Mouse (Mus musculus) CH12.LX (cell line): ENCODE measurements at regions not wholly inside any gene's neighbourhood (a gene's known extent, or its start where the extent isn't known, plus 50 kb on each side); places are given as distances from the start of the nearest gene placed in this dataset.

Experiments
- DNase-seq: peaks from one replicate; pipeline ENCODE4 v3.0.0-alpha.2; 2013; ENCODE audit errors: extremely low read depth
- H3K27ac ChIP-seq: 2 replicates; pipeline ENCODE4 v1.5.1; 2012; ENCODE audit warnings: low read depth, mild to moderate bottlenecking, control low read depth, moderate library complexity; ENCODE audit not compliant: insufficient read depth
- H3K27me3 ChIP-seq: replicated peaks from 2 replicates; pipeline ENCODE3; 2012; ENCODE audit warnings: inconsistent platforms
- H3K36me3 ChIP-seq, 2 experiments: replicated peaks in 1 of 2; 2 replicates each; pipeline versions ENCODE3 to v1.6.1; 2012; ENCODE audit warnings: inconsistent platforms in 1 of 2, low read length in 1 of 2, mild to moderate bottlenecking in 1 of 2, mixed read lengths in 1 of 2, moderate library complexity in 1 of 2; ENCODE audit not compliant: control insufficient read depth in 1 of 2, insufficient read depth in 1 of 2
- H3K4me1 ChIP-seq, 2 experiments: 2 replicates each; pipeline ENCODE4 v1.6.1; 2012; ENCODE audit warnings: inconsistent platforms in 1 of 2, moderate library complexity in 1 of 2; ENCODE audit not compliant: insufficient read depth in 2 of 2, control insufficient read depth in 1 of 2
- H3K4me2 ChIP-seq: 2 replicates; pipeline ENCODE4 v1.6.1; 2012; ENCODE audit warnings: low read depth, mild to moderate bottlenecking, control low read depth; ENCODE audit not compliant: poor library complexity, insufficient read depth, severe bottlenecking
- H3K4me3 ChIP-seq, 3 experiments: fragments of 150-350 bp in 1 of 3; sonication (generic) in 1 of 3; replicated peaks in 1 of 3; 2 replicates each; pipeline versions ENCODE3 to v1.5.1; 2011 to 2012; ENCODE audit warnings: low read depth in 2 of 3, low read length in 2 of 3, mild to moderate bottlenecking in 2 of 3, moderate library complexity in 2 of 3, control low read depth in 1 of 3, improper control_type of control experiment in 1 of 3, inconsistent platforms in 1 of 3, mixed read lengths in 1 of 3; ENCODE audit not compliant: poor library complexity in 1 of 3
- H3K79me2 ChIP-seq: replicated peaks from 2 replicates; pipeline ENCODE4 v1.6.1; 2012; ENCODE audit warnings: mild to moderate bottlenecking, moderate library complexity; ENCODE audit not compliant: control insufficient read depth, poor library complexity, insufficient read depth, severe bottlenecking; ENCODE audit errors: extremely low read depth
- H3K9ac ChIP-seq: 2 replicates; pipeline ENCODE4 v1.6.1; 2012; ENCODE audit warnings: low read depth, mild to moderate bottlenecking, control low read depth, moderate library complexity; ENCODE audit not compliant: insufficient read depth
- H3K9me3 ChIP-seq: replicated peaks from 2 replicates; pipeline ENCODE3; 2012; ENCODE audit warnings: low read length, inconsistent platforms, mixed read lengths
- CHD1 ChIP-seq: IDR thresholded peaks from 2 replicates; pipeline ENCODE4 v1.6.1; 2012; ENCODE audit warnings: low read depth, low read length, improper control_type of control experiment, inconsistent platforms
- CTCF ChIP-seq, 2 experiments: IDR thresholded peaks in 1 of 2; conservative IDR thresholded peaks in 1 of 2; 2 replicates each; pipeline ENCODE4 v1.5.1; 2011 to 2012; ENCODE audit warnings: low read depth in 2 of 2, low read length in 2 of 2, improper control_type of control experiment in 1 of 2, inconsistent platforms in 1 of 2, mild to moderate bottlenecking in 1 of 2, moderate library complexity in 1 of 2
- E2F4 ChIP-seq: IDR thresholded peaks from 2 replicates; pipeline ENCODE4 v1.6.1; 2011; ENCODE audit warnings: low read depth, low read length, improper control_type of control experiment; ENCODE audit not compliant: insufficient replicate concordance
- ELF1 ChIP-seq: IDR thresholded peaks from 2 replicates; pipeline ENCODE4 v1.6.1; 2014; ENCODE audit warnings: low read depth, mild to moderate bottlenecking, inconsistent platforms, low read length, improper control_type of control experiment
- EP300 ChIP-seq: IDR thresholded peaks from 2 replicates; pipeline ENCODE4 v1.6.1; 2011; ENCODE audit warnings: low read length, improper control_type of control experiment
- ETS1 ChIP-seq: conservative IDR thresholded peaks from 2 replicates; pipeline ENCODE4 v1.6.1; 2012; ENCODE audit warnings: low read depth, mild to moderate bottlenecking, inconsistent platforms, low read length, improper control_type of control experiment, moderate library complexity
- GABPA ChIP-seq: IDR thresholded peaks from 2 replicates; pipeline ENCODE4 v1.6.1; 2012; ENCODE audit warnings: low read depth, low read length, improper control_type of control experiment, inconsistent platforms; ENCODE audit not compliant: insufficient replicate concordance
- HCFC1 ChIP-seq: IDR thresholded peaks from 2 replicates; pipeline ENCODE4 v1.6.1; 2012; ENCODE audit warnings: low read depth, mild to moderate bottlenecking, inconsistent platforms, low read length, improper control_type of control experiment
- IRF4 ChIP-seq: IDR thresholded peaks from 2 replicates; pipeline ENCODE4 v1.6.1; 2014; ENCODE audit warnings: low read depth, mild to moderate bottlenecking, inconsistent platforms, low read length, improper control_type of control experiment
- MAX ChIP-seq: IDR thresholded peaks from 2 replicates; pipeline ENCODE4 v1.6.1; 2011; ENCODE audit warnings: low read length, improper control_type of control experiment
- MAZ ChIP-seq: IDR thresholded peaks from 2 replicates; pipeline ENCODE4 v1.6.1; 2012; ENCODE audit warnings: low read depth, mild to moderate bottlenecking, inconsistent platforms, low read length, improper control_type of control experiment, moderate library complexity
- MYC ChIP-seq: IDR thresholded peaks from 2 replicates; pipeline ENCODE4 v1.6.1; 2011; ENCODE audit warnings: low read depth, mild to moderate bottlenecking, improper control_type of control experiment, low read length
- NELFE ChIP-seq: IDR thresholded peaks from 2 replicates; pipeline ENCODE4 v1.6.1; 2011; ENCODE audit warnings: low read depth, low read length, improper control_type of control experiment
- PAX5 ChIP-seq: IDR thresholded peaks from 2 replicates; pipeline ENCODE4 v1.6.1; 2012; ENCODE audit warnings: low read length, inconsistent platforms, mixed read lengths
- POLR2A ChIP-seq: IDR thresholded peaks from 2 replicates; pipeline ENCODE4 v1.6.1; 2011; ENCODE audit warnings: low read depth, mild to moderate bottlenecking, improper control_type of control experiment, low read length
- POLR2AphosphoS2 ChIP-seq: IDR thresholded peaks from 2 replicates; pipeline ENCODE4 v1.6.1; 2011; ENCODE audit warnings: low read depth, low read length, improper control_type of control experiment
- RAD21 ChIP-seq: IDR thresholded peaks from 2 replicates; pipeline ENCODE4 v1.6.1; 2011; ENCODE audit warnings: low read depth, mild to moderate bottlenecking, low read length, improper control_type of control experiment, moderate library complexity
- SIN3A ChIP-seq: IDR thresholded peaks from 2 replicates; pipeline ENCODE4 v1.6.1; 2012; ENCODE audit warnings: low read length, improper control_type of control experiment, inconsistent platforms
- TBP ChIP-seq: conservative IDR thresholded peaks from 2 replicates; pipeline ENCODE4 v1.6.1; 2011; ENCODE audit warnings: low read depth, low read length, improper control_type of control experiment
- TCF12 ChIP-seq: IDR thresholded peaks from 2 replicates; pipeline ENCODE4 v1.6.1; 2014; ENCODE audit warnings: low read depth, mild to moderate bottlenecking, inconsistent platforms, low read length, improper control_type of control experiment
- UBTF ChIP-seq: IDR thresholded peaks from 2 replicates; pipeline ENCODE4 v1.6.1; 2012; ENCODE audit warnings: low read depth, mild to moderate bottlenecking, inconsistent platforms, low read length, improper control_type of control experiment, moderate library complexity
- ZC3H11A ChIP-seq: IDR thresholded peaks from 2 replicates; pipeline ENCODE4 v1.6.1; 2012; ENCODE audit warnings: low read depth, mild to moderate bottlenecking, inconsistent platforms, low read length, improper control_type of control experiment
- ZKSCAN1 ChIP-seq: IDR thresholded peaks from 2 replicates; pipeline ENCODE4 v1.6.1; 2012; ENCODE audit warnings: low read depth, inconsistent platforms, low read length, improper control_type of control experiment, borderline replicate concordance
- ZMIZ1 ChIP-seq: IDR thresholded peaks from 2 replicates; pipeline ENCODE4 v1.6.1; 2012; ENCODE audit warnings: low read depth, mild to moderate bottlenecking, inconsistent platforms, low read length, improper control_type of control experiment
- dilution Hi-C: fragments of 300-500 bp; cut with MboI; formaldehyde crosslinking; loops from 2 replicates; pipeline ENCODE4 v1.14.3; 2020; ENCODE audit warnings: low sequenced_read_pairs; ENCODE audit not compliant: extremely low pct_unique_long_range_greater_than_20kb, extremely low pct_ligation_motif_present
- in situ Hi-C: fragments of 300-500 bp; cut with MboI; formaldehyde crosslinking; loops from 3 replicates; pipeline ENCODE4 v1.14.3; 2019; ENCODE audit warnings: low sequenced_read_pairs, low pct_ligation_motif_present, low pct_unique_long_range_greater_than_20kb, mixed read lengths

- H3K36me3 ChIP-seq = no peaks in the 10 kb centered on the region
- no peak overlapping the region for H3K27ac ChIP-seq
- H3K4me1 ChIP-seq = no peaks in the 10 kb centered on the region
- no peak overlapping the region for H3K4me3 ChIP-seq
- in situ Hi-C loops (no loop called here), dilution Hi-C loops (no loop called here)
- H3K27me3 ChIP-seq = no peaks in the 10 kb centered on the region
- TF ChIP-seq ELF1 (no peak), TCF12 (no peak), CTCF (conservative IDR thresholded peaks at IDR 0.05 in 1 of 2, IDR thresholded peaks at IDR 0.05 in 1 of 2; ENCODE audit: low read depth in 2 of 2, low read length in 2 of 2) (no peak), NELFE (no peak), ZMIZ1 (no peak), POLR2AphosphoS2 (no peak), HCFC1 (no peak), CHD1 (no peak), RAD21 (no peak)
- no peak for DNase-seq
- no peaks in the 10 kb centered on the region for H3K9me3 ChIP-seq
- no peaks in the 10 kb centered on the region for H3K79me2 ChIP-seq
- H3K4me2 ChIP-seq = no peak overlapping the region
- H3K9ac ChIP-seq = no peak overlapping the region
These were observed 269.7 kb upstream of the Myt1l start for GRCm38 (mm10) chr12:29258548-29258874.

GRCm38 (mm10) chr12:29258966-29259365 lies 269.2 kb upstream of the Myt1l start:
- Histone ChIP-seq H3K4me3 (no peak overlapping the region), H3K4me2 (no peak overlapping the region), H3K4me1 (no peaks in the 10 kb centered on the region), H3K9ac (no peak overlapping the region), H3K27me3 (no peaks in the 10 kb centered on the region), H3K27ac (no peak overlapping the region), H3K79me2 (no peaks in the 10 kb centered on the region), H3K36me3 (no peaks in the 10 kb centered on the region), H3K9me3 (no peaks in the 10 kb centered on the region)
- in situ Hi-C loops (no loop called here), dilution Hi-C loops (no loop called here)
- no peak for DNase-seq
- TF ChIP-seq MYC (no peak), GABPA (no peak), ZKSCAN1 (no peak), ZMIZ1 (no peak), E2F4 (no peak), MAX (no peak), EP300 (no peak), IRF4 (no peak), NELFE (no peak), CHD1 (no peak)

- Histone ChIP-seq H3K36me3 (no peaks in the 10 kb centered on the region), H3K4me2 (no peak overlapping the region), H3K9ac (no peak overlapping the region), H3K27me3 (no peaks in the 10 kb centered on the region), H3K27ac (no peak overlapping the region), H3K79me2 (no peaks in the 10 kb centered on the region), H3K9me3 (no peaks in the 10 kb centered on the region), H3K4me1 (peaks cover 0 to 4% of the 10 kb centered on the region in 2 experiments; a peak in 1 of 4 replicates), H3K4me3 (no peak overlapping the region)
- TF ChIP-seq ETS1 = no peak
- no peak for TF ChIP-seq ZC3H11A
- no peak for TF ChIP-seq ZMIZ1
- no peak for TF ChIP-seq SIN3A
- no peak for TF ChIP-seq TCF12
- TF ChIP-seq PAX5 = no peak
- TF ChIP-seq HCFC1 = no peak
- no peak for TF ChIP-seq MAX
- TF ChIP-seq UBTF = no peak
- no peak for TF ChIP-seq MAZ
- TF ChIP-seq EP300 = no peak
- no peak for TF ChIP-seq TBP
- no peak for TF ChIP-seq POLR2A
- dilution Hi-C loops = no loop called here
- in situ Hi-C loops = no loop called here
- DNase-seq = no peak
These were observed 254.0 kb upstream of the Myt1l start for GRCm38 (mm10) chr12:29274166-29274565.
